Mouse (Mus musculus): ENCODE measurements around the gene Rassf2. TPM values are rescaled to one million over a fixed set of nuclear protein-coding genes. Genes with fewer than 3 reads are reported as not detected.

Rassf2 gene
- polyA plus RNA-seq, 1 experiment from 2014 or later = 15.2 TPM

DNA sequence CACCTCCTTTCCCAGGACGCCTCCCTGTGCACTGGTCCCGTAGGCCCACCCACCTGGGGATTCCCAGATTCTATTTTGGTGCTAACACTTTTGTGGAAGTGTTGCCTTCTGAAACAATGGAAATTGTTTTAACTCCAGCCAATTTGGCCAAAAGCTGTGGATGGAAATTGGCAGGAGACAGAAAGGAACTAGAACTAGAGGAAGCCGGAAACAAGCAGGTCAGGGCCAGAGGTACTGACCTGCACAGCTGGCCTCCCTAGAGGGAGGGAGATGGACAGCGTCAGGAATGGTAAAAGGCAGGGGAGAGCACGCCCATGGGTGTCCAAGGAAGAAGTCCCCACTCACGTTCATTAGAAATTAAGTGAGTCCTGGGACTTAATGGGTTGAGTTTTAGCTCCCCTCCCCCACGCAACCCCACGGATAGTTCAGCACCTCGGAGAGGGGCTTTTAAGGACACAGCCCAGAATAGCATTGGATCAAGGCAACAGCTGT lies 72.3 kb downstream of the Rassf2 start:
- TF ChIP-seq CTCF (IDR thresholded peaks at IDR 0.05) (no peak), EP300 (IDR thresholded peaks at IDR 0.05) (no peak)
- Histone ChIP-seq H3K4me3 (ENCODE audit: low read depth, low read length) (no peak overlapping the region), H3K4me1 (ENCODE audit: insufficient read depth, low read depth, low read length) (peaks cover 9% of the 10 kb centered on the region; the same call in 1 of the 2 replicates), H3K27ac (ENCODE audit: low read length) (no peak overlapping the region), H3K27me3 (replicated peaks; ENCODE audit: insufficient read depth, low read length) (no peaks in the 10 kb centered on the region; the same call in 1 of the 2 replicates), H3K4me2 (replicated peaks; ENCODE audit: low read depth, low read length) (no peak overlapping the region), H3K36me3 (ENCODE audit: insufficient read depth, low read length) (no peaks in the 10 kb centered on the region), H3K9me3 (ENCODE audit: low read length) (no peaks in the 10 kb centered on the region), H3K9ac (replicated peaks; ENCODE audit: low read depth) (no peak overlapping the region)
- no peak for ATAC-seq
- no peak for DNase-seq (ENCODE audit: low spot score)
- WGBS = 35% methylated on average over 9 of the region's 9 CpGs

DNA sequence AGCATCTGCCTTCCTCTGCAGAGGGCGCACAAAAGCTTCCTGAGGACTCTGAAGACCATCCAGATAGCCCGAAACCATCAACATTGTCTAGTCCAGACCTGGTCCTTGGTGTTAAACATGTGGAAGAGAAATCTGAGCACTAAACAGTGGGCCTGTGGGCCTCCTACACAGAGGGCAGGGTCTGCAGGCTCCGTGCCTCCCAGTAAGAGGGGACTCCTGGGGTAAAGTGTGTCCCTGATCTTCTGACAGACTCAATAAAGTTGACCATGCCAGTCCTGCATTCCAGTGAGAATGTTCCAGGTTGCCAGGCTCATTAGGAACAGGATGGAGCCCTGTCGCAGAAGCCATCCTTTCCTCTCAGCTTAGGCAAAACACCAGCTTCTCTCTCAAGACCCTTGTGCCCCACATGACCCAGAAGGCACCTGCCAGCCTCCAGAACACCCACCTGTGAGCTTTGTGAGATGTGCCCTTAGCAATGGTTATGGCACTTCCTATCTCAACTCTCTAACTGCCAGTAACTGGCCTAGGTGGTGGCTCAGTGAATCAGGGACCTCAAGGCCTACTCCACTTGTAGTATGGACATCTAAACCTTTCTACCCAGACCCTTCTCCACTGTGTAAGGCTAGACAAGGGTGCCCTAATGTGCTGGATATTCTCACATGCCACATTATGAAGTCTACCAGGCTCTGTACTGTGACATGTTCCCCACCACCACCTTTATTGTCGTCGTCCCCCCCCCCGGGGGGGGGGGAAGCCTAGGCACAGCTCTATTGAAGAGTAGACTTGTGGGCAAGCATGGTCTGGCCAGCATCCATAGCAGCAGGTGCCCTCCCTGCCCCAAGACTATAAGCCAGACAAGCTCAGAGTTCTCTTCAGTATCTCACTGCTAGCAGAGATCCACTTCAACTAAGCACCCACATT lies 73.5 kb downstream of the Rassf2 start:
- H3K36me3 ChIP-seq (ENCODE audit: insufficient read depth, low read length) = no peaks in the 10 kb centered on the region
- no peak overlapping the region for H3K9ac ChIP-seq (replicated peaks; ENCODE audit: low read depth)
- 71% methylated on average over 7 of the region's 7 CpGs for WGBS
- no peak for DNase-seq (ENCODE audit: low spot score)
- no peak overlapping the region for H3K4me2 ChIP-seq (replicated peaks; ENCODE audit: low read depth, low read length)
- H3K27ac ChIP-seq (ENCODE audit: low read length) = no peak overlapping the region
- H3K27me3 ChIP-seq (replicated peaks; ENCODE audit: insufficient read depth, low read length) = no peaks in the 10 kb centered on the region; the same call in 1 of the 2 replicates
- ATAC-seq = no peak
- no peaks in the 10 kb centered on the region for H3K9me3 ChIP-seq (ENCODE audit: low read length)
- TF ChIP-seq CTCF (IDR thresholded peaks at IDR 0.05) (no peak), EP300 (IDR thresholded peaks at IDR 0.05) (no peak)
- peaks cover 11% of the 10 kb centered on the region; the same call in 1 of the 2 replicates for H3K4me1 ChIP-seq (ENCODE audit: insufficient read depth, low read depth, low read length)
- H3K4me3 ChIP-seq (ENCODE audit: low read depth, low read length) = no peak overlapping the region

GRCm38 (mm10) chr2:131955264-131955663 lies 74.8 kb downstream of the Rassf2 start:
- 5% methylated on average over 17 of the region's 17 CpGs for WGBS

GRCm38 (mm10) chr2:131954835-131955234 lies 75.2 kb downstream of the Rassf2 start:
- 37% methylated on average over 9 of the region's 9 CpGs for WGBS
- peak; percentile 52 for DNase-seq (ENCODE audit: low spot score)
- no peaks in the 10 kb centered on the region for H3K9me3 ChIP-seq (ENCODE audit: low read length)
- peak; percentile 61 for ATAC-seq
- no peaks in the 10 kb centered on the region; the same call in 1 of the 2 replicates for H3K27me3 ChIP-seq (replicated peaks; ENCODE audit: insufficient read depth, low read length)
- H3K9ac ChIP-seq (replicated peaks; ENCODE audit: low read depth) = no peak overlapping the region
- H3K27ac ChIP-seq (ENCODE audit: low read length) = no peak overlapping the region
- H3K4me2 ChIP-seq (replicated peaks; ENCODE audit: low read depth, low read length) = peak overlapping the region; percentile 50
- peak overlapping the region; percentile 20; the same call in 1 of the 2 replicates for H3K4me3 ChIP-seq (ENCODE audit: low read depth, low read length)
- H3K4me1 ChIP-seq (ENCODE audit: insufficient read depth, low read depth, low read length) = peaks cover 11% of the 10 kb centered on the region; the same call in 1 of the 2 replicates
- H3K36me3 ChIP-seq (ENCODE audit: insufficient read depth, low read length) = no peaks in the 10 kb centered on the region
- TF ChIP-seq EP300 (IDR thresholded peaks at IDR 0.05) = no peak
- no peak for TF ChIP-seq CTCF (IDR thresholded peaks at IDR 0.05)

More at GRCm38 (mm10) chr2:131955264-131955663, 74.8 kb downstream of the Rassf2 start:
- ATAC-seq (peak; percentile 83), DNase-seq (ENCODE audit: low spot score) (peak; percentile 91)
- no peaks in the 10 kb centered on the region for H3K36me3 ChIP-seq (ENCODE audit: insufficient read depth, low read length)
- H3K9me3 ChIP-seq (ENCODE audit: low read length) = no peaks in the 10 kb centered on the region
- no peak for TF ChIP-seq CTCF (IDR thresholded peaks at IDR 0.05)
- TF ChIP-seq EP300 (IDR thresholded peaks at IDR 0.05) = peak; percentile 29; the same call in 1 of the 2 replicates
- peak overlapping the region; percentile 50 for H3K4me2 ChIP-seq (replicated peaks; ENCODE audit: low read depth, low read length)
- no peak overlapping the region for H3K9ac ChIP-seq (replicated peaks; ENCODE audit: low read depth)
- H3K4me1 ChIP-seq (ENCODE audit: insufficient read depth, low read depth, low read length) = peaks cover 11% of the 10 kb centered on the region; the same call in 1 of the 2 replicates
- no peaks in the 10 kb centered on the region; the same call in 1 of the 2 replicates for H3K27me3 ChIP-seq (replicated peaks; ENCODE audit: insufficient read depth, low read length)
- peak overlapping the region; percentile 20 for H3K4me3 ChIP-seq (ENCODE audit: low read depth, low read length)
- H3K27ac ChIP-seq (ENCODE audit: low read length) = no peak overlapping the region

DNA sequence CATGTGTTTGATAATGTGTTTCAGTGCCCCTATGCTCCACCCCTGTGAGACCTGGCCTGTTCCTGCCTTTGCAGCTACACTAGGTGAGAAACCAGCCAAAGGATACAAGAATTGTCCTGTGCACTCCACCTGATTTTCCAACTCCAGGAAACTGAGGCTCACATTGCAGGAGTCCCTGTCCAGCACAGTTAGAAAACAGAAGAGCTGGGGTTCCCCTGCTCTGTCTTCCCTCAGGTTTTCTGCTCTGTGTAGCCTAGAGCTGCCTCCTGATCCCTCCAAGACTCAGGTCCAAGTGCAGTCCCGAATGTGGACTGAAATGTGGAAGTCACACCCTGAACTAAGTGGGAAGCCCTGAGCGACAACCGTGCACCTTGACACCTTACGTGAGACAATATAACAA lies 76.3 kb downstream of the Rassf2 start:
- no peak overlapping the region for H3K9ac ChIP-seq (replicated peaks; ENCODE audit: low read depth)
- H3K36me3 ChIP-seq (ENCODE audit: insufficient read depth, low read length) = no peaks in the 10 kb centered on the region
- no peaks in the 10 kb centered on the region for H3K9me3 ChIP-seq (ENCODE audit: low read length)
- no peak for DNase-seq (ENCODE audit: low spot score)
- no peak overlapping the region for H3K4me3 ChIP-seq (ENCODE audit: low read depth, low read length)
- H3K27me3 ChIP-seq (replicated peaks; ENCODE audit: insufficient read depth, low read length) = no peaks in the 10 kb centered on the region; the same call in 1 of the 2 replicates
- TF ChIP-seq CTCF (IDR thresholded peaks at IDR 0.05) = no peak
- no peak for TF ChIP-seq EP300 (IDR thresholded peaks at IDR 0.05)
- ATAC-seq = no peak
- 78% methylated on average over 4 of the region's 4 CpGs for WGBS
- H3K4me1 ChIP-seq (ENCODE audit: insufficient read depth, low read depth, low read length) = peaks cover 11% of the 10 kb centered on the region; the same call in 1 of the 2 replicates
- peak overlapping the region; percentile 47; the same call in 1 of the 2 replicates for H3K4me2 ChIP-seq (replicated peaks; ENCODE audit: low read depth, low read length)
- H3K27ac ChIP-seq (ENCODE audit: low read length) = no peak overlapping the region

DNA sequence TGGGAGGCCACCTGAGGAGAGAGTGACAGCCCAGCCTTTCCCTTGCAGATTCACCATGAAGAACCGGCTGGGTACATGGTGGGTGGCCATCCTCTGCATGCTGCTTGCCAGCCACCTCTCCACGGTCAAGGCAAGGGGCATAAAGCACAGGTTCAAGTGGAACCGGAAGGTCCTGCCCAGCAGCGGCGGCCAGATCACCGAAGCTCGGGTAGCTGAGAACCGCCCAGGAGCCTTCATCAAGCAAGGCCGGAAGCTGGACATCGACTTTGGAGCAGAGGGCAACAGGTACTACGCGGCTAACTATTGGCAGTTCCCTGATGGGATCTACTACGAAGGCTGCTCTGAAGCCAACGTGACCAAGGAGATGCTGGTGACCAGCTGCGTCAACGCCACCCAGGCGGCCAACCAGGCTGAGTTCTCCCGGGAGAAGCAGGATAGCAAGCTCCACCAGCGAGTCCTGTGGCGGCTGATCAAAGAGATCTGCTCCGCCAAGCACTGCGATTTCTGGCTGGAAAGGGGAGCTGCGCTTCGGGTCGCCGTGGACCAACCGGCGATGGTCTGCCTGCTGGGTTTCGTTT lies 77.0 kb downstream of the Rassf2 start:
- 15% methylated on average over 29 of the region's 29 CpGs for WGBS
- H3K4me3 ChIP-seq (ENCODE audit: low read depth, low read length) = peak overlapping the region; percentile 8; the same call in 1 of the 2 replicates
- DNase-seq (ENCODE audit: low spot score) (no peak), ATAC-seq (no peak)
- peak overlapping the region; percentile 47 for H3K4me2 ChIP-seq (replicated peaks; ENCODE audit: low read depth, low read length)
- TF ChIP-seq CTCF (IDR thresholded peaks at IDR 0.05) (no peak), EP300 (IDR thresholded peaks at IDR 0.05) (no peak)
- no peak overlapping the region for H3K27ac ChIP-seq (ENCODE audit: low read length)
- no peaks in the 10 kb centered on the region; the same call in 1 of the 2 replicates for H3K27me3 ChIP-seq (replicated peaks; ENCODE audit: insufficient read depth, low read length)
- no peaks in the 10 kb centered on the region for H3K36me3 ChIP-seq (ENCODE audit: insufficient read depth, low read length)
- no peaks in the 10 kb centered on the region for H3K9me3 ChIP-seq (ENCODE audit: low read length)
- peaks cover 11% of the 10 kb centered on the region; the same call in 1 of the 2 replicates for H3K4me1 ChIP-seq (ENCODE audit: insufficient read depth, low read depth, low read length)
- no peak overlapping the region for H3K9ac ChIP-seq (replicated peaks; ENCODE audit: low read depth)
